Mouse (Mus musculus): Measurements from ENCODE around the gene Dab2ip. TPM values are rescaled to one million over a fixed set of nuclear protein-coding genes. Genes with fewer than 3 reads are reported as not detected.

Gene Dab2ip
- polyA plus RNA-seq, 1 experiment from 2014 or later, result 57.8 TPM

GRCm38 (mm10) chr2:35751781-35752505 is 193.9 kb downstream of the Dab2ip start:
- no peak overlapping the region for H3K4me3 ChIP-seq
- no peak overlapping the region for H3K9ac ChIP-seq
- ATAC-seq (ENCODE audit: insufficient number of reproducible peaks, low FRiP score, low TSS enrichment, low read depth), result no peak
- H3K36me3 ChIP-seq, result no peaks in the 10 kb centered on the region
- no peak overlapping the region for H3K27ac ChIP-seq
- H3K4me2 ChIP-seq, result no peak overlapping the region
- H3K9me3 ChIP-seq, result no peaks in the 10 kb centered on the region
- peaks cover 28% of the 10 kb centered on the region for H3K4me1 ChIP-seq
- WGBS, result 72% methylated on average over 18 of the region's 18 CpGs
- no peaks in the 10 kb centered on the region for H3K27me3 ChIP-seq

- WGBS, result 62% methylated on average over 7 of the region's 7 CpGs
- H3K4me1 ChIP-seq, result no peaks in the 10 kb centered on the region
- H3K4me2 ChIP-seq, result no peak overlapping the region
- no peak overlapping the region for H3K9ac ChIP-seq
- H3K9me3 ChIP-seq, result no peaks in the 10 kb centered on the region
- no peak for ATAC-seq (ENCODE audit: insufficient number of reproducible peaks, low FRiP score, low TSS enrichment, low read depth)
- H3K36me3 ChIP-seq, result no peaks in the 10 kb centered on the region
- H3K27ac ChIP-seq, result no peak overlapping the region
- H3K4me3 ChIP-seq, result no peak overlapping the region
- H3K27me3 ChIP-seq, result no peaks in the 10 kb centered on the region
These were observed 198.4 kb downstream of the Dab2ip start for GRCm38 (mm10) chr2:35756467-35756866.

DNA sequence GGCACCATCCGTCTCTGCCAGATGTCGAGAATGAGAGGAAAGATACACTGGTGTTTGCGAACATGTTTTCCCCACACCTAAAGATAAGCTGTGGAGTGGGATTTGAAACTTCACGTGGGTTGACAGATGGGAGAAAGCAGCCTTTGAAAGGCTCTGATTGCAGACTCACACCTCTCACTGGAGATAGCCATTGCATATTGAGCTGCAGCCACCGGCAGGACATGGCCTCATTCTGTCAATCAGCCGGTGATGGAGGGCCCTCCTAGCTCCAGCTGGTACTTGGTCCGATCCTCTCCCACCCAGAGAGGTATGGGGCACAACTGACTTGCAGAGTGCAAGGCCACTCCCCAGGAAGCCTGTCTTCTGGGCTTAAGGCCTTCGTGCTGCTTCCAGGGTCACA is 202.3 kb downstream of the Dab2ip start:
- H3K27ac ChIP-seq, result no peak overlapping the region
- ATAC-seq (ENCODE audit: insufficient number of reproducible peaks, low FRiP score, low TSS enrichment, low read depth), result no peak
- H3K4me3 ChIP-seq, result no peak overlapping the region
- H3K9ac ChIP-seq, result no peak overlapping the region
- no peak overlapping the region for H3K4me2 ChIP-seq
- H3K9me3 ChIP-seq, result no peaks in the 10 kb centered on the region
- 50% methylated on average over 8 of the region's 8 CpGs for WGBS
- no peaks in the 10 kb centered on the region for H3K36me3 ChIP-seq
- no peaks in the 10 kb centered on the region for H3K27me3 ChIP-seq
- no peaks in the 10 kb centered on the region for H3K4me1 ChIP-seq

- H3K9me3 ChIP-seq, result no peaks in the 10 kb centered on the region
- no peak overlapping the region for H3K27ac ChIP-seq
- no peaks in the 10 kb centered on the region for H3K27me3 ChIP-seq
- no peak for ATAC-seq (ENCODE audit: insufficient number of reproducible peaks, low FRiP score, low TSS enrichment, low read depth)
- no peak overlapping the region for H3K4me3 ChIP-seq
- H3K4me1 ChIP-seq, result no peaks in the 10 kb centered on the region
- no peak overlapping the region for H3K9ac ChIP-seq
- no peaks in the 10 kb centered on the region for H3K36me3 ChIP-seq
- no peak overlapping the region for H3K4me2 ChIP-seq
These were observed 202.8 kb downstream of the Dab2ip start for GRCm38 (mm10) chr2:35760867-35761266.

- Histone ChIP-seq H3K27ac (no peak overlapping the region), H3K27me3 (no peaks in the 10 kb centered on the region), H3K4me3 (no peak overlapping the region), H3K4me2 (no peak overlapping the region), H3K9me3 (no peaks in the 10 kb centered on the region), H3K36me3 (no peaks in the 10 kb centered on the region), H3K9ac (no peak overlapping the region), H3K4me1 (no peaks in the 10 kb centered on the region)
- 79% methylated on average over 5 of the region's 5 CpGs for WGBS
- no peak for ATAC-seq (ENCODE audit: insufficient number of reproducible peaks, low FRiP score, low TSS enrichment, low read depth)
These were observed 203.4 kb downstream of the Dab2ip start for GRCm38 (mm10) chr2:35761458-35761857.

- 89% methylated on average over 7 of the region's 7 CpGs for WGBS
- H3K27me3 ChIP-seq, result no peaks in the 10 kb centered on the region
- no peak overlapping the region for H3K27ac ChIP-seq
- H3K9me3 ChIP-seq, result no peaks in the 10 kb centered on the region
- no peaks in the 10 kb centered on the region for H3K36me3 ChIP-seq
- no peak overlapping the region for H3K4me3 ChIP-seq
- H3K9ac ChIP-seq, result no peak overlapping the region
- H3K4me1 ChIP-seq, result peaks cover 5% of the 10 kb centered on the region
- ATAC-seq (ENCODE audit: insufficient number of reproducible peaks, low FRiP score, low TSS enrichment, low read depth), result no peak
- no peak overlapping the region for H3K4me2 ChIP-seq
These were observed 205.8 kb downstream of the Dab2ip start for GRCm38 (mm10) chr2:35763818-35764217.

DNA sequence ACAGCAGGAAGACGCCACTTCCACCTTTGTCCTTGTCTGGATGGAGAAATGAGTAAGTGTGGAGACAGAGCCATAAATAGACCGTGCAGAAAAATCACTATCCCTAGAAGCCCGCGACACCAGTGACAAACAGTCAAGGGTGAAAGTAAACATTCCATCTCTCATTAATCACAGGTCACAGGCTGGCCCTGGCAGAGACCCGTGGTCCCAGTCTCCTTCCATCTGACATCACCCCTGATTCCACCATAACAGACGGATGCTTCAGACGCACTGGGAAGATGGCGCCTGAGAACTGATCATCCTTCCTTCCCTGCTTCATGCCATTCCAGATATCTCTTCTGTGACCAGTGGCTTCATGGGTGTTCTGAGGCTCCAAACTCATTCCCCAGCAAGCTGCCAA is 206.3 kb downstream of the Dab2ip start:
- H3K4me1 ChIP-seq, result peaks cover 10% of the 10 kb centered on the region
- H3K27ac ChIP-seq, result no peak overlapping the region
- WGBS, result 78% methylated on average over 8 of the region's 8 CpGs
- no peaks in the 10 kb centered on the region for H3K36me3 ChIP-seq
- no peaks in the 10 kb centered on the region for H3K27me3 ChIP-seq
- no peak overlapping the region for H3K4me3 ChIP-seq
- no peak for ATAC-seq (ENCODE audit: insufficient number of reproducible peaks, low FRiP score, low TSS enrichment, low read depth)
- H3K4me2 ChIP-seq, result no peak overlapping the region
- H3K9ac ChIP-seq, result no peak overlapping the region
- H3K9me3 ChIP-seq, result no peaks in the 10 kb centered on the region

DNA sequence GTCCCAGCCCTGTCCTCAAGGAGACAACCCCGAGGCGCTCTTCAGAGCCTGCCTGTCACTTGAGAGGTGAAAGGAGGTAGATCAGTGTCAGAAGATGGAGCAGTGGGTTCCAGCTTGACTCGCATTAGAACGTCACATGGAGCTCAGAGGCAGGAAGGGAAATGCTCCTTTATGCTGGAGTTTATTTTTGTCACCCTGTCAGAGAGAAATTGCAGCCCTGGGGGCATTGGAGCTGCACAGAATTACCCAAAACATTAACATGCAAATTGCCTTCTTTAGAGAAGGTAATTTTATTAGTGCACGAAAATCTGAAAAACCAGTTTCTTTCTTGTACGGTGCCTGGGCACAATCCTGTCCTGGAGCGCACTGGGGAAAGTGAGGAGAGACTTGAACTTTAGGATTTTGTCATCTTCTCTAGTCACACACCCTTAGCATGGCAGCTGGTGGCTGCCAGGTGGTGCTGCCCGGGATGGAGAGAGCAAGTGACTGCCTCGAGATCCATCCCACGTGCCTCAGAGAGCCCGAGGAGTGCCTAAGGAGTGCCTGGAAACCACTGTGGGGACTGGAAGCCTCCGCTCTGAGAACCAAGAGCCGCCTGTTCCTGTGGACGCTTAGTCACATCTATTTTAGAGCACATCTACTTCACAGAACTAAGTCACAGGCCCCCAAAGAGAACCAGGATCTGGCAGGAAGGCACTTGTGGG is 209.9 kb downstream of the Dab2ip start:
- Histone ChIP-seq H3K36me3 (no peaks in the 10 kb centered on the region), H3K4me1 (peaks cover 11% of the 10 kb centered on the region), H3K4me2 (no peak overlapping the region), H3K9me3 (no peaks in the 10 kb centered on the region), H3K4me3 (no peak overlapping the region), H3K27me3 (no peaks in the 10 kb centered on the region), H3K27ac (no peak overlapping the region), H3K9ac (no peak overlapping the region)
- 29% methylated on average over 14 of the region's 14 CpGs for WGBS
- ATAC-seq (ENCODE audit: insufficient number of reproducible peaks, low FRiP score, low TSS enrichment, low read depth), result no peak

DNA sequence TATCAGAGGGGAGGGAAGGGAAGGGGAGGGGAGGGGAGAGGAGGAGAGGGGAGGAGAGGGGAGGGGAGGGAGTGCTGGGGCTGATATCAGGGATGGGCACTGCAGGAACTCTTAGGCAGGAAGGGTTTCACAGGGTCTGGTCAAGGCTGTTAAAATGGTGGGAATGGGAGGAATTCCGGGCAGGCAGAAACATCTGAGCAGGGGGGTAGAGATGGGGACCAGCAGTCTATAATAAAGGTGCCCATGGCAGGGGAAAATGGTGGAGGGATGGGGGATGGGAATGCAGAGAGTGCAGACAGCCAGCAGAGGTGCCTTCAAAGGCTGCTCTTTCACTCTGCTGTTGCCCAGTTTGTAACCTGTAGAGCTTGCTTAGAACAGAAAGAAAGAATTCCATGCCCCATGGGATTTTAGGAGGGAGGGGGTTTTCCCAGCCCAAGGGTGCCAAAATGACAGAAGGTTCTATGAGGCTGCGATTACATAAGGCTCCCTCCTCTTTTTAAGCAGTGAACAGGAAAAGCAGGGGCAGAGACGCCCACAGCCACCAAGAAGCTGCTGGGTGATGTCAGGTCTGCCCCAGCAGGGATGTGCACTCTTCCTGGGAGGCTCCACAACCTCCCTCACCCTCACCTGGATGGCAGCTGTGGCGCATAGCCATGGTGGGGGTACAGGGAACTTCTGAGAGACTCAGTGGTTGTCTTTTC is 210.6 kb downstream of the Dab2ip start:
- peaks cover 11% of the 10 kb centered on the region for H3K4me1 ChIP-seq
- H3K27me3 ChIP-seq, result no peaks in the 10 kb centered on the region
- no peaks in the 10 kb centered on the region for H3K9me3 ChIP-seq
- no peak overlapping the region for H3K4me3 ChIP-seq
- no peak for ATAC-seq (ENCODE audit: insufficient number of reproducible peaks, low FRiP score, low TSS enrichment, low read depth)
- 48% methylated on average over 4 of the region's 4 CpGs for WGBS
- H3K27ac ChIP-seq, result no peak overlapping the region
- H3K36me3 ChIP-seq, result no peaks in the 10 kb centered on the region
- no peak overlapping the region for H3K9ac ChIP-seq
- H3K4me2 ChIP-seq, result no peak overlapping the region

- H3K4me1 ChIP-seq, result peaks cover 11% of the 10 kb centered on the region
- H3K4me3 ChIP-seq, result no peak overlapping the region
- H3K27ac ChIP-seq, result no peak overlapping the region
- H3K4me2 ChIP-seq, result no peak overlapping the region
- H3K9me3 ChIP-seq, result no peaks in the 10 kb centered on the region
- ATAC-seq (ENCODE audit: insufficient number of reproducible peaks, low FRiP score, low TSS enrichment, low read depth), result no peak
- 85% methylated on average over 12 of the region's 12 CpGs for WGBS
- H3K27me3 ChIP-seq, result no peaks in the 10 kb centered on the region
- no peaks in the 10 kb centered on the region for H3K36me3 ChIP-seq
- H3K9ac ChIP-seq, result no peak overlapping the region
These were observed 211.3 kb downstream of the Dab2ip start for GRCm38 (mm10) chr2:35769398-35769797.

DNA sequence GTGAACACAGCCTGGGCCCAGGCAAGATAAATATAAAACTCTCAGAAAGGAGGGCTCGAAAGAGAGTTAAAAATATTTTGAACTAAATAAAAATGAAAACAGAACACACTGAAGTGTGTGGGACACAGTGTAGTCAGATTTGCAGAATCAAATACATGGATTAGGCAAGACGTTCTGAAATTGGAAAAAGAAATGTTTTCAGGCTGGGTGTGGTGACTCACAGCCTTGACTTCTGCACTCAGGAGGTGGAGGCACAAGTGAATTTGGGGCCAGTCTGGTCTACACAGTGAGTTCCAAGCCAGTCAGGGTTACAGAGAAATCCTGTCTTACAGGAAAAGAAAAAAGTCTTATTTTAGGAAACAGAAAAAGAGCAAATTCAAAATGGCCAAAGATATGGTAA is 212.5 kb downstream of the Dab2ip start:
- H3K27ac ChIP-seq, result no peak overlapping the region
- no peak overlapping the region for H3K4me2 ChIP-seq
- H3K36me3 ChIP-seq, result no peaks in the 10 kb centered on the region
- no peak overlapping the region for H3K4me3 ChIP-seq
- H3K9me3 ChIP-seq, result no peaks in the 10 kb centered on the region
- no peak overlapping the region for H3K9ac ChIP-seq
- 68% methylated on average over 2 of the region's 2 CpGs for WGBS
- ATAC-seq (ENCODE audit: insufficient number of reproducible peaks, low FRiP score, low TSS enrichment, low read depth), result no peak
- H3K4me1 ChIP-seq, result peaks cover 11% of the 10 kb centered on the region
- H3K27me3 ChIP-seq, result no peaks in the 10 kb centered on the region

DNA sequence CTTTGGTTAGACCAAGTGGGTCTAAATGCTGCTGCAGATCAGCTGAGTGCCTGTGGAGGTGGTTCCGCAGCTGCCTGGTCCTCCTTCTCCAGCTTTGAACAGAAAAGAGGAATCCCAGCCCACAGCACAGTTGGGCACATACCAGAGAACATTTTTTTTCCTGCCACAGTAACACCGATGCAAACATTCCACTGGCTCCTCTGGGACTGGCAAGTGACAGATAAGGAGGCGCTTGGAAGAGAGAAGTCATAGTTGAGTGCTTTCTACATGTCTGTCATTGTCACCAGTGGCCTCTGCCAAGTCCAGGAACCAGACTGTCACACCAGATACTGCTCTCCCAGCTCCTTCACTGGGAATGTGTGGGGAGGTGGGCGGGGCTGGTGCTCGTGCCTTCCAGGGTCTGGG is 217.6 kb downstream of the Dab2ip start:
- Histone ChIP-seq H3K27ac (no peak overlapping the region), H3K9me3 (no peaks in the 10 kb centered on the region), H3K9ac (no peak overlapping the region), H3K4me3 (no peak overlapping the region), H3K4me1 (no peaks in the 10 kb centered on the region), H3K36me3 (no peaks in the 10 kb centered on the region), H3K27me3 (no peaks in the 10 kb centered on the region), H3K4me2 (no peak overlapping the region)
- ATAC-seq (ENCODE audit: insufficient number of reproducible peaks, low FRiP score, low TSS enrichment, low read depth), result no peak
- WGBS, result 42% methylated on average over 5 of the region's 5 CpGs
